Comparison of ENCODE assay signal across 13 mouse cellular contexts in genomic region chr2:93410899-93411570, GRCm38 (mm10). TPM values are rescaled to one million over a fixed set of nuclear protein-coding genes. Genes with fewer than 3 reads are reported as not detected.
DNase-seq lines count a peak whose midpoint lies in the region; ATAC-seq and TF ChIP-seq lines count a peak whose summit lies in the region.
"Had no signal": no experiment of that assay in that cellular context is flagged by ENCODE, and none has a peak within 500 bp of the region (broad histone marks: within the 10 kb centered on the region; RNA-seq: fewer than 3 reads in every experiment).

No protein-coding gene starts in this region.

- H3K4me3 ChIP-seq in liver, postnatal 0 days (ENCODE audit: low read depth, low read length): no peak overlapping the region
- no peak overlapping the region for H3K4me3 ChIP-seq in liver, embryonic 11.5 days (ENCODE audit: low read depth, low read length)
- H3K4me3 ChIP-seq in forebrain, embryonic 12.5 days (replicated peaks): no peak overlapping the region
- no peak overlapping the region for H3K4me3 ChIP-seq in midbrain, embryonic 16.5 days (ENCODE audit: low read depth, low read length)
- H3K4me3 ChIP-seq: heart, embryonic 10.5 days; liver, embryonic 13.5 days had no signal

- no peak overlapping the region for H3K27ac ChIP-seq in liver, postnatal 0 days (ENCODE audit: low read depth)
- H3K27ac ChIP-seq in liver, embryonic 11.5 days (ENCODE audit: low read depth, low read length): no peak overlapping the region
- peak overlapping the region; percentile 50 for H3K27ac ChIP-seq in forebrain, embryonic 12.5 days
- no peak overlapping the region for H3K27ac ChIP-seq in midbrain, embryonic 16.5 days (ENCODE audit: low read length)
- H3K27ac ChIP-seq: heart, embryonic 10.5 days; kidney, postnatal 0 days; liver, embryonic 13.5 days; macrophage had no signal

- no peak for ATAC-seq in liver, postnatal 0 days
- no peak for ATAC-seq in liver, embryonic 11.5 days (replicated peaks; ENCODE audit: low FRiP score)
- peak; percentile 66; the same call in 1 of the 2 replicates for ATAC-seq in forebrain, embryonic 12.5 days (ENCODE audit: low FRiP score)
- ATAC-seq in midbrain, embryonic 16.5 days: 0 out of 2 replicates have a peak, but pooled peaks have one; percentile 15

- WGBS in liver, postnatal 0 days (ENCODE audit: insufficient replicate concordance): 38% methylated on average over 12 of the region's 12 CpGs
- WGBS in liver, embryonic 11.5 days: 45% methylated on average over 12 of the region's 12 CpGs
- WGBS in forebrain, embryonic 12.5 days: 34% methylated on average over 12 of the region's 12 CpGs
- 33% methylated on average over 12 of the region's 12 CpGs for WGBS in midbrain, embryonic 16.5 days

- peaks cover 3% of the 10 kb centered on the region; the same call in 1 of the 2 replicates for H3K4me1 ChIP-seq in liver, postnatal 0 days (ENCODE audit: insufficient read depth)
- H3K4me1 ChIP-seq in liver, embryonic 11.5 days (replicated peaks; ENCODE audit: control insufficient read depth, insufficient read depth, low read length): peaks cover 5% of the 10 kb centered on the region
- peaks cover 16% of the 10 kb centered on the region for H3K4me1 ChIP-seq in forebrain, embryonic 12.5 days
- H3K4me1 ChIP-seq in midbrain, embryonic 16.5 days (ENCODE audit: control insufficient read depth, insufficient read depth, low read length): no peaks in the 10 kb centered on the region
- H3K4me1 ChIP-seq: liver, embryonic 13.5 days had no signal

- H3K36me3 ChIP-seq in liver, postnatal 0 days (replicated peaks; ENCODE audit: insufficient read depth, low read length): no peaks in the 10 kb centered on the region
- H3K36me3 ChIP-seq in liver, embryonic 11.5 days (ENCODE audit: control insufficient read depth, insufficient read depth, low read length): no peaks in the 10 kb centered on the region
- H3K36me3 ChIP-seq in forebrain, embryonic 12.5 days (replicated peaks): no peaks in the 10 kb centered on the region
- no peaks in the 10 kb centered on the region for H3K36me3 ChIP-seq in midbrain, embryonic 16.5 days (ENCODE audit: control insufficient read depth, insufficient read depth, low read length)
- H3K36me3 ChIP-seq: heart, embryonic 10.5 days; liver, embryonic 13.5 days had no signal

- DNase-seq in liver, postnatal 0 days: peak; percentile 10
- DNase-seq in liver, embryonic 11.5 days (ENCODE audit: low spot score): no peak
- peak; percentile 48 for DNase-seq in CD4-positive, CD25-positive, alpha-beta regulatory T cell, adult 2 months (ENCODE audit: low read depth, low spot score)
- DNase-seq in adrenal gland, adult 18-20 months (ENCODE audit: low spot score in 2 of 2): no peak
- no peak for DNase-seq in cerebellum, postnatal 4 days (ENCODE audit: low spot score in 2 of 2)
- DNase-seq: adrenal gland, postnatal 10 days; liver, embryonic 13.5 days; right cerebral cortex, postnatal 14 days had no signal

- TF ChIP-seq EP300 in liver, postnatal 0 days (IDR thresholded peaks at IDR 0.05; ENCODE audit: low read depth): no peak

- no peak for TF ChIP-seq CTCF in liver, postnatal 0 days (IDR thresholded peaks at IDR 0.05; ENCODE audit: low read depth)

- H3K9me3 ChIP-seq in liver, postnatal 0 days (ENCODE audit: low read length): no peaks in the 10 kb centered on the region
- H3K9me3 ChIP-seq in liver, embryonic 11.5 days (ENCODE audit: control insufficient read depth, low read length): no peaks in the 10 kb centered on the region
- no peaks in the 10 kb centered on the region for H3K9me3 ChIP-seq in forebrain, embryonic 12.5 days
- H3K9me3 ChIP-seq in midbrain, embryonic 16.5 days (replicated peaks; ENCODE audit: control insufficient read depth, low read length, poor library complexity, severe bottlenecking): no peaks in the 10 kb centered on the region
- H3K9me3 ChIP-seq: heart, embryonic 10.5 days; liver, embryonic 13.5 days had no signal

- no peak overlapping the region for H3K4me2 ChIP-seq in liver, postnatal 0 days (ENCODE audit: low read depth, low read length)
- no peak overlapping the region for H3K4me2 ChIP-seq in liver, embryonic 11.5 days
- H3K4me2 ChIP-seq in forebrain, embryonic 12.5 days: no peak overlapping the region
- no peak overlapping the region for H3K4me2 ChIP-seq in midbrain, embryonic 16.5 days (ENCODE audit: low read length)
- H3K4me2 ChIP-seq: liver, embryonic 13.5 days had no signal

- H3K9ac ChIP-seq in liver, postnatal 0 days (replicated peaks): no peak overlapping the region
- H3K9ac ChIP-seq in liver, embryonic 11.5 days (ENCODE audit: low read depth, low read length): no peak overlapping the region
- H3K9ac ChIP-seq in forebrain, embryonic 12.5 days: 0 out of 2 replicates have a peak overlapping the region, but pooled peaks have one; percentile 2
- no peak overlapping the region for H3K9ac ChIP-seq in midbrain, embryonic 16.5 days (ENCODE audit: low read depth, low read length)
- H3K9ac ChIP-seq: liver, embryonic 13.5 days had no signal

- no peaks in the 10 kb centered on the region for H3K27me3 ChIP-seq in liver, postnatal 0 days (ENCODE audit: insufficient read depth, low read length)
- H3K27me3 ChIP-seq in liver, embryonic 11.5 days (replicated peaks; ENCODE audit: control insufficient read depth, insufficient read depth, low read length): no peaks in the 10 kb centered on the region
- H3K27me3 ChIP-seq in forebrain, embryonic 12.5 days: 0 out of 2 replicates have a peak, but pooled peaks cover 8% of the 10 kb centered on the region
- H3K27me3 ChIP-seq in midbrain, embryonic 16.5 days (ENCODE audit: control insufficient read depth, insufficient read depth, low read depth, low read length): no peaks in the 10 kb centered on the region
- H3K27me3 ChIP-seq: liver, embryonic 13.5 days had no signal

RNA-seq across cellular contexts. Expression of gene Cd82, which starts 51.9 kb away (rescaled TPM):
- polyA plus RNA-seq in liver, postnatal 0 days (2015; fragmentation: Nextera tagmentation; extraction: Ambion mirVana): 81.0 and 87.7 TPM in 2 replicates
- polyA plus RNA-seq in liver, embryonic 11.5 days (2014; fragmentation: Nextera tagmentation; extraction: Ambion mirVana): 16.5 and 16.9 TPM in 2 replicates
- polyA plus RNA-seq in forebrain, embryonic 12.5 days (2016; fragmentation: Nextera tagmentation; extraction: Ambion mirVana): 9.1 and 10.6 TPM in 2 replicates
- polyA plus RNA-seq in midbrain, embryonic 16.5 days (2015; fragmentation: Nextera tagmentation; extraction: Ambion mirVana): 19.5 and 22.1 TPM in 2 replicates
- 10 to 100 TPM; 55.7 to 67.5 TPM for total RNA-seq in adrenal gland, adult 18-20 months (2021)

Comparison
In these comparisons a context has a peak if more than half of its experiments do, and no peak if none do; other contexts are left out.
1. DNase-seq: peak in liver, postnatal 0 days (single experiment) and CD4-positive, CD25-positive, alpha-beta regulatory T cell, adult 2 months (single experiment); none in liver, embryonic 11.5 days (single experiment), adrenal gland, adult 18-20 months (0 of 2) and cerebellum, postnatal 4 days (0 of 2).
2. ATAC-seq: peak in forebrain, embryonic 12.5 days (single experiment) and midbrain, embryonic 16.5 days (single experiment); none in liver, postnatal 0 days (single experiment) and liver, embryonic 11.5 days (single experiment).